Mouse (Mus musculus) gastrocnemius, postnatal 14 days (tissue): ENCODE measurements around the gene Kansl2. TPM values are rescaled to one million over a fixed set of nuclear protein-coding genes. Genes with fewer than 3 reads are reported as not detected.
"Not testable (repeated sequence)": the region's sequence is repeated elsewhere in the genome, so short reads cannot be mapped to it uniquely, and the experiment has no call there.

Experiments used
- DNase-seq: peaks from one replicate; pipeline ENCODE4 v3.0.0; 2021; ENCODE audit warnings: mixed read lengths
- intact Hi-C: fragments of 180-260 bp; cut with DNase I; formaldehyde crosslinking; loops from one replicate; pipeline ENCODE4 v1.15.1; 2025; ENCODE audit warnings: low total_unique reads
- total RNA-seq, 2 experiments: library from RNA; stranded (reverse); gene quantifications; 2 replicates each; pipeline ENCODE4 v1.2.3; 2021

Kansl2 gene
- total RNA-seq, 2 experiments from 2014 or later = 52.5 to 56.9 TPM

- intact Hi-C loops = no loop called here
- no peak for DNase-seq
Measured at GRCm38 (mm10) chr15:98541064-98541463, 7.0 kb upstream of the Kansl2 start.

DNA sequence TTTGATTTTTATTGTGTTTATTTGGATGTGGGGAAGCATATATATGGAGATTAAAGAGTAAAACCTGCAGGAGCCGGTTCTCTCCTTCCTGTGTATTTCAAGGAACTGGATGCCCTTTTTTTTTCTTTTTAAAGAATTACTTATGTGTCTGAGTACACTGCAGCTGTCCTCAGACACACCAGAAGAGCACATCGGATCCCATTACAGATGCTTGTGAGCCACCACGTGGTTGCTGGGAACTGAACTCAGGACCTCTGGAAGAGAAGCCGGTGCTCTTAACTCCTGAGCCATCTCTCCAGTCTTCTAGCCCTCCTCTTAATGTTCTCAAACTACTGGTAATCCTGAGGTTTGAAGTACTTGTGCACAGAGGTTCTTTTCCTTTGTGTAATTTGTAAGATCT is 3.9 kb upstream of the Kansl2 start:
- intact Hi-C loops = no loop called here
- DNase-seq = no peak

DNA sequence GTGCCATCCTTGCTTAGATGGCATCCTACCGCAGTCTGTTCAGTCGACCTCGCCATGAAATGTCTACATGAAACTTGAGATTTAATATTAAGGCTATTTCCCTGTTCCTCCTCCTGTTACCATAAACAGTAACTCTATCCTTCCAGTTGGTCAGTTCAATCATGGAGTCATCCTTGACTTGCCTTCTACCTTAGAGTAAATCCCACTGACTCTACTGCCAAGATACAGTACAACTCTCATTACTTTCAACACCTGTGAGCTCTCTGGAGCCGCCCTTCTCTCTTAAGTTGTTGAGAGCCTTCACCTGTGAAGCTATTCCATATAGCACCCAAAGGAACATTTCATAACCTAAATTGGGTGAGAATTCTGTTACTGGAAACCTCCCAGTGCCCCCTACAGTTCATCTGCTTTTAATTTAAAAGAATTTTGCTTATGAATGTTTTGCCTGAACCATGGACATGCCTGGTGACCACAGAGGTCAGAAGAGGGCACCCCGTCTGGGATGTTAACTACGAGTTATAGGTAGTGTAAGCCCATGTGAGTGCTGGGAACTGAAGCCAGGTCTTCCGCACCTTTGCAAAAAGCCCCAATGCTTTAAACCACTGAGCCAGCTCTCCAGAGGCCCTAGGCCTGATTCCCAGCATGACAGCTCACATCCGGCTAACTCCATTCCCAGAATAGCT is 2.9 kb upstream of the Kansl2 start:
- intact Hi-C loops = no loop called here
- DNase-seq = no peak

- no peak for DNase-seq
- intact Hi-C loops = no loop called here
Measured at GRCm38 (mm10) chr15:98535921-98536320, 1.9 kb upstream of the Kansl2 start.

- intact Hi-C loops = no loop called here
- no peak for DNase-seq
Measured at GRCm38 (mm10) chr15:98533035-98533531, 981 bp downstream of the Kansl2 start.

GRCm38 (mm10) chr15:98532281-98532680 is 1.8 kb downstream of the Kansl2 start:
- no peak for DNase-seq
- intact Hi-C loops = no loop called here

DNA sequence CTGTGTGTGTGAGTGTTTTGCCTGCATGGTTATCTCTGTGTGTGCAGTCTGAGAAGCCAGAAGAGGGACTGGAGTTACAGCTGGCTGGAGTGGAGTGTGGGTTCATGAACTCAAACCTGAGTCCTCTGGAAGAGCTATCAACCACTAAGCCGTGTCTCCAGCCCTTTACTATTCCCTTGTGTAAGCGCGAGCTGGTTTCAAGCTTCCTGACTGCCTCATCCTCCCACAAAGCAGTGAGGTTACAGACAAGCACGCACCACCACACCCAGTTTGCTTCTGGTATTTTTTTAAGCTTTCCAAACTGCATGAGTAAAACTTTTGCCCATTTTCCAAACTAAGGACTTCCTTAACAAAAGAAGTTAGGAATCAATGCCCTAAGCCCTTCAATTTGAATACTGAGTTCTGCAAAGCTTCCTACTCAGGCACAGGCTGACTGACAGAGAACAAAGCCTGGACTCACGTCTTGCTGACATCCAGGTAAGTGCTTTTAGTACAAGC is 5.9 kb downstream of the Kansl2 start:
- no peak for DNase-seq
- intact Hi-C loops = no loop called here

- DNase-seq = no peak
- intact Hi-C loops = no loop called here
Measured at GRCm38 (mm10) chr15:98527056-98527771, 6.8 kb downstream of the Kansl2 start.

- DNase-seq = no peak
- intact Hi-C loops = no loop called here
Measured at GRCm38 (mm10) chr15:98526057-98526456, 8.0 kb downstream of the Kansl2 start.

DNA sequence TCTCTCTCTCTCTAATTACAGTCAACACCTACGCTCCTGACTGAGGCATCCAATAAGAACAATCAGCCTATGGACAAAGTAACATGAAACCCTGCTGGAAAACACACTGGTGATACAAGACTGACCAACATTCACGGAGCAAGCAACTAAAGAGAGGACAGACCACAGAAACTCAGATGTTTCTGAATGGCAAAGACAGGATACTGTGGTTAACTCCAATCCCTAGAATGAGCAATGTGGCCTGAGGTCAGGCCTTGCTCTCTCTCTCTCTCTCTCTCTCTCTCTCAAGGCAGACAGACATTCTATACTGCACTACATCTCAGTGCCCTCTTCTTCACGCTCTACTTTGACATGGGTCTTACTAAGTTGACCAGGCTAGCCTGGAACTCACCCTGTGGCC is 12.8 kb downstream of the Kansl2 start:
- intact Hi-C loops = no loop called here
- DNase-seq = no peak

DNA sequence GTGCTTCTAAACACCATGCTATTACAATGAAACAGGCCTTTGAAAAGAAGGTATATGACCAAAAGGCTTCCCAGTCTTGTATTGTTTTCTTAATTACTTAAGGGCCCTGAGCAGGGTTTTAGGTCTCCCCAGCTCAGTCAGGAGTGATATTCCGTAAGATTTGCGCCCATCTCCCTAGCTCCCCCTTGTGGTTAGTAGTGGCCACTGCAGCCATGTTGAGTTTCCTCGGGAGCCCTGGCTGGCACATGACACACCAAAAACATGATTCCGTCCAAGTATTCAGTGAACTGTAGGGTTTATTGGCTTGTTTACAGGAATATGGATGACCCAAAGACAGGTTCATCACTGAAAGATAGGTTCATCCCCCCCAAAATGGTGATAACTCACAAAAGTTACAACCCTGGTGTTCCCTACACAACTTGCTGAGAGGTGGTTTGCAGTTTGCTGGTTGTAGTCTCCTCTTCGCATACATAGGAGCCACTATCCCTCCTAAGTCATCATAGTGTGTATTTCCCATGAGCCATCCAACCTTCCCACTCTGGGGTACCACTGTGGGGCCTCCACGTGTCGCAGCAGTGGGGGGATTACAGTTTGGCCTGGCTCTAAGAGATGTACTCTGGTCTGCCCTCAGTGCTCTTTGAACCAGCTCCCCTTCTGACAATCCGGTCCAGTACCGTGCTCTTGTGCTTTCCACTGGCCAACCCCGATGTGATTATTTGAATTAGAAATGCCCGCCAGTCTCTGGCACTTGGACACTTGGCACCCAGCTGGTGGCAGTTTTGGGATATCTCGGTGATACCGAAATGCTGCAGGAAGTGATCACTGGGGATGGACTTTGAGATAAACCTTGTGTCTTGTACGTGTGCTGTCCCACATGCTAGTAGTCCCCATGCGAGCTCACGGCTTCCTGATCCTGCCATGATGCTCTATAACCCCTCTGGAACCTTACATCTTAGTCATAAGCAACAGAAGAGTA is 16.4 kb downstream of the Kansl2 start:
- intact Hi-C loops = no loop called here
- DNase-seq = peak; percentile 55

GRCm38 (mm10) chr15:98514845-98515244 is 19.2 kb downstream of the Kansl2 start:
- intact Hi-C loops, DNase-seq: not testable (repeated sequence)

- no peak for DNase-seq
- intact Hi-C loops = no loop called here
Measured at GRCm38 (mm10) chr15:98514146-98514545, 19.9 kb downstream of the Kansl2 start.

DNA sequence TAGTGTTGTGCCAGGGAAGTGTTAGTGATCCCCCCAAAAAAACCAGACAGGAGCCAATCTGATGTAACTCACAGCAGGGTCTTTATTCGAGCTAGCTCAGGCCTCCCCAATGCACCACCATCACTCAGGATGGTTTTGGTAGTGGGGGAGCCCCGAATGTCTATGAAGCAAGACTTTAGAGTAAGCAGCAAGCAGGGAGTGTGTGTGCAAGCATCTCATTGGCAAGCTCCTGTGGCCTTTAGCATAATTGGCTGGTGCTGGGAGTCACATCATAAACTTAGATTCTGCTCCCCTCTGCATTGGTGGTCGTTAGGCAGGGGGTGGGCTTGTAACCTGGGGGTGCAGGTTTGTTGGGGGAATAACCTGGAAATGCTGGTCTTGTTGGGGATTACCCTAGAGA is 20.4 kb downstream of the Kansl2 start:
- DNase-seq, intact Hi-C loops: not testable (repeated sequence)

DNA sequence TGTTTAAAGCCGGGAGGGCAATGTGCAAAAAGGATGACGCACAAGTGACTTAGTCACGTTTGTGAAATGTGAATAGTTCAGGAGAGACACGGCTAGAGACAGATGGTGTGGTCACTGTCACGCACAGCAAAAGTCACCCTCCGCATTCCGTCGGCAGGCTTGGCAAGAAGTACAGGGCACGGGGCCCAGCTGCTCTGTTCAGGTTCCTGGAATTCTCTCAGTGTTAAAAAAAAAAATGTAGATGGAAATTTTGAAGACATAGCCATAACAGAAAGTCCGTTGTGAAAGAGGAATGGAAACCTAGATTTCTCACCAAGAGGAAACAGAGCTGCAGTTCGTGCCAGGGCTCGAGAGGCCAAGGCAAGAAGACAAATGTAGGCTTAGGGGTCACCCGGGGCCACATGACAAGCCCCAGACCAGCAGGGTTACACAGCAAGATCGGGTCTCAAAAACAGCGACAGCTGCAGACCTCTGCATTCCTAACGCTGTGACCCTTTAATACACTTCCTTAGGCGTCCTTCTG is 21.2 kb downstream of the Kansl2 start:
- intact Hi-C loops = no loop called here
- peak; percentile 71 for DNase-seq

- intact Hi-C loops = no loop called here
- no peak for DNase-seq
Measured at GRCm38 (mm10) chr15:98512232-98512631, 21.8 kb downstream of the Kansl2 start.

GRCm38 (mm10) chr15:98511386-98511928 is 22.6 kb downstream of the Kansl2 start:
- DNase-seq = no peak
- intact Hi-C loops = loop anchor here (2.0 kb wide), 1 partner anchor 105 kb away; no protein-coding TSS in a partner anchor

GRCm38 (mm10) chr15:98510438-98511385 is 23.4 kb downstream of the Kansl2 start:
- DNase-seq = peak; percentile 78
- intact Hi-C loops = loop anchor here (2.0 kb wide), 1 partner anchor 106 kb away; no protein-coding TSS in a partner anchor
